Mouse (Mus musculus) embryonic stem cell, embryonic (primary cell): ENCODE measurements around the gene Ccdc92b.

ENCODE experiments used
- CTCF ChIA-PET, 4 experiments: fragments of 300-600 bp in 2 of 4; fragments of 350-600 bp in 2 of 4; sonication (Branson Sonifier 250); formaldehyde crosslinking; loops; one replicate each; lab custom pipeline; 2022; ENCODE audit warnings: inconsistent platforms in 2 of 4; lab: Charles Lee
- POLR2A ChIA-PET, 4 experiments: fragments of 300-600 bp in 2 of 4; fragments of 350-600 bp in 2 of 4; sonication (Branson Sonifier 250); formaldehyde crosslinking; loops; one replicate each; lab custom pipeline; 2022; ENCODE audit warnings: antibody characterized with exemption in 4 of 4, inconsistent platforms in 1 of 4; lab: Charles Lee

Gene Ccdc92b

DNA sequence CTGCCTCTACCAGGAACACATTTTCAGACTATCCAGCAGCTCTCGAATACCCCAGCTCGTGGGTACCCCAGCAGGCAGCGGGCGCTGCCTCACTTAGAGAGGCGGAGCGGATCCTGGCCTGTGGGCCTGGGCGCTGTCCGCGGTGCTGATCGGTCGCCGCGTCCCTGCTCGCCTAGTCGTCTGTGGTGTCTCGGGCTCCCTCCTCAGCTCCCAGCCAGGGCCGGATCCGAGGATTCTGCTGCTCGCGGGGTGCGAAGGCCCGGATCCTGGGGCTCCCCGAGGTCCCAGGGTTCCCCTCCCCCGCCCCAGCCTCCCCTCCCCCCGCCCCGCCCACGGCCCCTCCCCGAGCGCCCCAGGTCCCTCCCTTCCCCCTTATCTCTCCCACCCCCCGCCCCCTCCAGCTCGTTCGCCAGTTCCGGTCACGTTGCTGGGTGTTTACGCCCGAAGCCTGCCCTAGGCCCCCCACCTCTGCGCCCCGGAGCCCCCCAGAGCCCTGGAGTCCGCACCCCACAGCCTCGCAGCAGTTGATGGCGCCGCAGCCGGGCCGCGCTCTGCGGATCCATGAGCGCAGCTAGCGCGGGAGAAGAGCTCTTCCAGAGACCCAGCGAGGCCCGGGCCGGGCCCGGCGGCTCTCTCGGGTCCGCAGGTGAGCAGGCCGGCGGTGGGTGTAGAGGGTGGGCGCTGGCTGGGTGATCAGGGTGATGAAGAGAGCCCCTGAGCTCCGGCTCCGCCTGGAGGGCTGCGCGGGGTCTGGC, at the start of gene Ccdc92b:
Ccdc92b (plus strand) TSS at position 405 of the 755 bp plus-strand sequence.
- CTCF ChIA-PET, result interaction anchor here in 3 of 4 experiments (0.5 to 2.8 kb wide), 10 partner anchors 9 to 184 kb away, joined by 3 to 8 read pairs (median 4); no protein-coding TSS in a partner anchor
- POLR2A ChIA-PET, result interaction anchor here in 3 of 4 experiments (0.6 to 3.1 kb wide), 33 partner anchors 8 to 550 kb away, joined by 3 to 20 read pairs (median 4); partner anchors contain the start of genes Rap1gap2 (in 2 of the 3), Cluh (in 1 of the 3) and Mettl16 (in 1 of the 3)

DNA sequence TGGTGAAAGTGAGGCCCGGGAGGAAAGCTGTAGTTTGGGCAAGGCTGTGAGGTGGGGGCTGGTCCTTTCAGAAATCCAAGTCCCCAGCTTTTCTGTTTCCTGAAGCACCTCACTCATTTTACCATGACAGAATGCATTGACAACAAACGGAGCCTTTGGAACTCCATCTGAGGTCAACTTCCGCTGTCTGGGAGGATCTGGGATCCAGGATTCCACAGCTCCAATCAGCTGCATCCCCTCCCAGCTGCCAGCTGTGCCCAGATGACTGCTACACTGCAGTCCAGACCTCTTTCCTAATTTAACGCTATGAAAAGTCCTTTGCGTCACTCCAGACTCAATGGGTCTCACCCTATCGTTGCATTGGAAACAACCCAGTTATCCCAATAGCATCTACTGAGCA, 49.7 kb upstream of the Ccdc92b start:
- POLR2A ChIA-PET, result interaction anchor here in 3 of 4 experiments (0.6 to 4.5 kb wide), 6 partner anchors 16 to 1550 kb away, joined by 3 to 21 read pairs (median 4); no protein-coding TSS in a partner anchor
- CTCF ChIA-PET, result interaction anchor here in 1 of 4 experiments (2.1 kb wide), 1 partner anchor 20 kb away, joined by 6 read pairs; no protein-coding TSS in a partner anchor

DNA sequence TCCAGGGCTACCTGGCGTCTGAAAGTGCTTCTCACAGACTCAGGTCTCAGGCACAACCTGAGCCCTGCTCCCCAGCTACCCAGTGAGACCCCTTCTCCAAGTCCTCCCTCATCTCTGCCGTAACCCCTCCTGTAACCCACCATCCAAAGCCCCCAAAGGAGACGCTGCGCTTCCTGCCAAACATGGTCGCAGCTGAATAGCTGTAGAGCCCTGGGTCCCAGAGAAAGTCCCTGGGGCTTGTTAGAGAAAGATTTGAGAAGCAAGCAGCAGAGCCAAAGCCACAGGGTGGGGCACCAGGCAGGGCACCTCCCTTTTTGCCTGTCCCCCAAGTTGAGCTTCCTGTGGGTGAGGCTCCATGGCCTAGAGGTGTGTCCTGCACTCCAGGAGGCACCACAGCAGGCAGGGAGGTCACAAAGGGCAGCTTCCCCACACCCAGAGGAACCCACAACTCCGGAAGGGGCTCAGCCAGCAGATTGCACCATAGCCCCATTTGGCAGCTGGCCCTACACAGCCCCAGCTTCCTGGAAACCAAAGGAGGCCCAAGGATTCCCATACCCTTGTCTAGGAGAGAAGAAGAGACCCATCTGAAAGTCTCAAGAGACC, 46.8 kb upstream of the Ccdc92b start:
- ChIA-PET POLR2A (interaction anchor here in 2 of 4 experiments (0.6 to 4.5 kb wide), 21 partner anchors 9 to 1438 kb away, joined by 3 to 25 read pairs (median 5); partner anchors contain the start of gene Mnt (in 1 of the 2)), CTCF (interaction anchor here (0.5 to 2.1 kb wide), 10 partner anchors 8 to 1448 kb away, joined by 3 to 11 read pairs (median 4); no protein-coding TSS in a partner anchor)

DNA sequence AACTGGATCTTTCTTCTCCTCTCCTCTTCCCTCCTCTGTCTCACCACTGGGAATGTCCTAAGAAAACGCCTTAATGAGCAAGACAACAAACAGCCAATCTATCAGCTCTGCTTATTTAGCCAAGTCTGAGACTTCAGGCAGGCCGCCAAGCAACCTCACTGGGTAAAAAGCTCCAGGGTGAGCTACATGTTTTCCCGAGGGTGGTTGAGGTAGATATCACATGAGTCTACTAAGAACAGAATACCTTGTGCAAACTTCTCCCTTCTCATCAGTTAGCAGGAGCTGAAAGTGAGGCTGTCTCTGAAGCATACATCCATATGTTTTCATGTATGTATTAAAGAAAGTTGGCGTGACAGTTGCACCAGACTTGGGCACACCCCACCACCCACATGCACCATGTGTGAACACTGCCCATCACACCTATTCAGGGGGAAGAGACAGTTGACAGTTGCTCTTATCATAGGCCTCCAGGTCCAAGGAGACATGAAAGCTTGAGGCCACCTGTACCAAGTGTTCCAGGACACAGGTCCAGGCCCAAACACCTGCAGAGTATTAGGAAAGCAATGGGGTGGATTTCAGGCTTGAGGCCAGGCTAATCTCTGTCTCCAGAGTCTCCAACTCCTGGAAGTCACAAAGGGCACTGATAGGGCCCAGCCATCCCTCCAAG, 44.5 kb upstream of the Ccdc92b start:
- POLR2A ChIA-PET, result interaction anchor here in 2 of 4 experiments (0.7 to 4.5 kb wide), 11 partner anchors 9 to 235 kb away, joined by 3 to 25 read pairs (median 4); no protein-coding TSS in a partner anchor
- CTCF ChIA-PET, result interaction anchor here in 2 of 4 experiments (0.6 to 0.7 kb wide), 2 partner anchors 70 to 1578 kb away, joined by 3 to 4 read pairs; no protein-coding TSS in a partner anchor

DNA sequence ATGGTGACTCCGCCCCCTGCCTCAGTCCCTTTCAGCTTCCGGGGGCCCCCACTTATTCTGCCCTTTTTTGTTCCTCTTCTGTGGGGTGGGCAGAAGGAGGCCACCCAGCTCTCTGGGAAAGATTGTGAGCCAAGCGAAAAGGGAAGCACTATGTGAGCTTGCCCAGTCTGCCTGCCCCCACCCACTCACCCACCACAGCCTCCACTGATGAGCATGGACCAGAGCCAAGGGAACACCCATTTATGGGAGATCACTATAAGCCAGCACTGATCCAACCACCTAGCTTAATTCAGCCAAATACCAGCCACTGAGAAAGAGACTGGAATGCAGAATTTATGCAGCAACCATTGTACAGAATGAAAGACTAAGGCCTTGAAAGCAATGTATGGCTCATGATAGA, 43.5 kb upstream of the Ccdc92b start:
- POLR2A ChIA-PET, result interaction anchor here in 2 of 4 experiments (0.8 to 2.4 kb wide), 4 partner anchors 8 to 28 kb away, joined by 3 to 6 read pairs (median 4); no protein-coding TSS in a partner anchor
- CTCF ChIA-PET, result interaction anchor here in 1 of 4 experiments (1.4 kb wide), 1 partner anchor 29 kb away, joined by 4 read pairs; no protein-coding TSS in a partner anchor

DNA sequence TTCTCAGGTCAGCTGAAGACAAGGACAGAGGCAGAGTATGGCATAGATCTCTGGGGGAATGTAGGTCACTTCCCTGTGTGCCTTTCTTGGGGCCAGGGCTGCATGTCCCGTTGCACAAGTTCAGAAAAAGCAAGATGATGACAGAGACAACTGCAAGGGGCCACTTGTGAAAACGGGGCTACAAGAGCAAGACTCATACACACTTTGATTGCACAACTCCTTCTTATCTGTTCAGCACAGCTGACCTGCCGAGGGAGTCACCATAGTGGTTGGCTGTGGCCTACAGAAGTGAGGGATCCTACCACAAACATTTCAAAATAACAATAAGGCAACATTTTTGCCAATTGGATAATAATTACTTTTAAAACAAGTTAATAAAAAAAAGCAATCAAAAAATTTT, 42.3 kb upstream of the Ccdc92b start:
- CTCF ChIA-PET, result interaction anchor here in 1 of 4 experiments (0.6 kb wide), 1 partner anchor 1439 kb away, joined by 3 read pairs; no protein-coding TSS in a partner anchor
- POLR2A ChIA-PET, result interaction anchor here in 1 of 4 experiments (2.4 kb wide), 1 partner anchor 29 kb away, joined by 6 read pairs; no protein-coding TSS in a partner anchor

DNA sequence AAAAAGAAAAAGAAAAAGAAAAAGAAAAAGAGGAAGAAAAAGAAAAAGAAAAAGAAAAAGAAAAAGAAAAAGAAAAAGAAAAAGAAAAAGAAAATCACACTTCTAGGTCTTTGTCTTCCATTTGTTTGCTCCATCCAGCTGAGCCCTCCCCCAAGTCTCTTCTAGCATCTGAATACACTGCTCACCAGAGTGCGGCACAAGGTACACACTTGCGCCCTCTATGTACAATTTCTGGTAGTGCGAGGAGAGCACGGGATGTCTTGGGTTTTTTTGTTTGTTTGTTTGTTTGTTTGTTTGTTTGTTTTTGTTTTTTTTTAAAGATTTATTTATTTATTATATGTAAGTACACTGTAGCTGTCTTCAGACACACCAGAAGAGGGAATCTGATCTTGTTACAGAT, 38.1 kb upstream of the Ccdc92b start:
- CTCF ChIA-PET, result interaction anchor here (0.6 to 1.7 kb wide), 9 partner anchors 9 to 443 kb away, joined by 3 to 7 read pairs (median 3); no protein-coding TSS in a partner anchor

DNA sequence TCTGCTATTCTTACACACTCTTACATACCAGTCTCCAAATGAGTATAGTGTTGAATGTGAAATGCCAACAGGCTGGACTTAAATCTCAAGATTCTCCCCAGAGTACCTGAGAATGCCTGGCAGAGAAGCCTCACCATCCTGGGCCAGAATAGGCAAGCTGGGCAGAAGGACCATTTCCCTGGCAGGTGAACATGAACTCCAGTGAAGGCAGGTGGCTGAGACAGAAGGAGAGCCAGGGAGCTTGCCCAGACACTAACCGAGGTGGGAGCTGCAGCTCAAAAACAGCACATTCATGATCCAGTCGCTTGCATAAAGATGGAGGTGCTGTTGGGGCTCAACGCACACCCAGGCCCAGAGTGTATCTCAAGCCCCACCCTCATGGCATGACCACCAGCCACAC, 36.9 kb upstream of the Ccdc92b start:
- POLR2A ChIA-PET, result interaction anchor here in 2 of 4 experiments (0.8 to 1.7 kb wide), 5 partner anchors 9 to 57 kb away, joined by 3 to 4 read pairs (median 3); no protein-coding TSS in a partner anchor
- CTCF ChIA-PET, result interaction anchor here in 2 of 4 experiments (0.6 to 0.7 kb wide), 2 partner anchors 9 to 485 kb away, joined by 3 read pairs; no protein-coding TSS in a partner anchor

More for the DNA sequence above, 38.1 kb upstream of the Ccdc92b start:
- POLR2A ChIA-PET, result interaction anchor here in 2 of 4 experiments (0.6 to 1.7 kb wide), 6 partner anchors 9 to 209 kb away, joined by 3 to 5 read pairs (median 3); no protein-coding TSS in a partner anchor

DNA sequence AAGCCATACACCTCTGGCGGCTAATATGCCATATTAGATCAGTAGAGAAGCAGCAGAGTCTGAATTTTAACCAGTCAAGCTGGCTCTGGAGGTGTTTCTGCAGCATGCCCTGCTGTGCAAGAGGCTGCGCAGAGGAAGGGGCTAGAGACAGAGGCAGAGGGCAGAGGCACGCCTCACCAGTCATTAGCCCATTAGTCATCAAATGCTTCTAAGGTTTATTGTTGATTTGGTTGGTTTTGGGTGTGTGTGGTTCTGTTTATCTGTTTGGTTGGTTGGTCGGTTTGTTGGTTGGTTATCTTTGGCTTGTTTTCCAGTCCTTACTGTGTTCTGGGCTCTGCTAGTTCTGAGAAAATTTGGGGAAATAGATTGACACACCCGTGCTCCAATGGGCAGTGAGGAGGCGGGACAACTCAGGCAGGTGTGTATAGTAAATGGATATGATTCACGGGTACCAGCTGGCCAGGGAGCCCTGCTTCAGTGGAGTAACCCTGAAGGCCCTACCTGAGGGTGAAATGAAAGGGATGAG, 35.5 kb upstream of the Ccdc92b start:
- POLR2A ChIA-PET, result interaction anchor here in 2 of 4 experiments (0.6 to 1.3 kb wide), 3 partner anchors 8 to 142 kb away, joined by 3 to 4 read pairs (median 4); no protein-coding TSS in a partner anchor
- CTCF ChIA-PET, result no interaction called here

DNA sequence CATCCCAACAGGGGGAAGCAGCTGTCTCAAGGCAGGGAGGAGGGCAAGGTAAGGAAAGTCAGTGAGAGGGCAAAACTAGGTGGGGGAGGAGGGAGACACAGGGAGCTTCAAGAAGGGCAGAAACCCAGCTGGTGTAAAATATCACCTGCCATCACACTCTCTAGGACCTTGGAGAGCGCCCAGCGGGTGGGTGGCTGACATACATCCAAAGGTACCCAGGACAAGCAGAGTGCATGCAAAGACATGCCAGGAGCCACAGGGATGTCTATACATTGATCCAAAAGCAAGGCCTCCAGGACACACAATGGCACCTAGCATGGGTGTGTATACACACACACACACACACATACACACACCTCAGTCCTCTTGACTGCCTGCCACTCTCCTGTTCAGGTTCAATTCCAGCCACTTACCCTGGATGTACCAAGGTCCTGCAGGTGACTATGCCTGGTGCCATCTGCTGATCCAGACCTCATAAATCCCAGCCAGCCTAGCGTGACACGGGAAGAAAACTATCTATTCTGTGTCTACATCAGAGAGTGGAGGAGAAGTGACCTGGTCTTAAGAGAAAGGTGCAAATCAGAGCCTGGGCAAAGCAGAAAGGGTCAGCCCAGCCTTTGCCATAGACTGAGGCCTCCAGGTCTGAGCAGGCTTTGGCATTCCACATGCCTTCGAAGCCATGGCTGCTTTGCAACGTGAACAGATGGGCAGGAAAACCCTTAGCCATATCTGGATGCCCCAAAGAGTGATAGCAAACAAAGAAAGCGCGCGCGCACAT, 34.3 kb upstream of the Ccdc92b start:
- CTCF ChIA-PET, result interaction anchor here in 2 of 4 experiments (0.6 kb wide), 3 partner anchors 9 to 68 kb away, joined by 3 to 4 read pairs (median 3); no protein-coding TSS in a partner anchor
- POLR2A ChIA-PET, result interaction anchor here in 3 of 4 experiments (0.7 to 1.5 kb wide), 7 partner anchors 10 to 61 kb away, joined by 3 to 5 read pairs (median 3); no protein-coding TSS in a partner anchor

DNA sequence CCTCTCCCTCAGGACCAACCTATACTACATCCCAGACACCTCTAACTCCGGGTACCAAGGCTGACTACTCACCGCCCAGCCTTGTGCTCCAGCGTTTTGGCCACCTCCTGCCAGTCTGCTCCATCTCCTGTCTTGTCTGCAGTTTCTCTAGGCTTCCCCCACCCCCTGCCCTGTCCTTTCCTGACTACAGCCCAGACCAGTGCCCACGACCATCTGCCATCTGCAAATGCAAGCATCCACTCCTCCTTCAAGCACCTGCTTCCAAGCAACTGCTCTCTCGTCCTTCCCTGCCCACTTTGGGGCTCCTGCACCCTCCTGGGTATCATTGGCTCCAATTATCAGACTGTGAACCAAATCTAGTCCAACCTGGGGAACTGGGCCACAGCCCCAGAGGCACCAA, 33.0 kb upstream of the Ccdc92b start:
- CTCF ChIA-PET, result interaction anchor here in 1 of 4 experiments (1.4 kb wide), 1 partner anchor 11 kb away, joined by 3 read pairs; no protein-coding TSS in a partner anchor

DNA sequence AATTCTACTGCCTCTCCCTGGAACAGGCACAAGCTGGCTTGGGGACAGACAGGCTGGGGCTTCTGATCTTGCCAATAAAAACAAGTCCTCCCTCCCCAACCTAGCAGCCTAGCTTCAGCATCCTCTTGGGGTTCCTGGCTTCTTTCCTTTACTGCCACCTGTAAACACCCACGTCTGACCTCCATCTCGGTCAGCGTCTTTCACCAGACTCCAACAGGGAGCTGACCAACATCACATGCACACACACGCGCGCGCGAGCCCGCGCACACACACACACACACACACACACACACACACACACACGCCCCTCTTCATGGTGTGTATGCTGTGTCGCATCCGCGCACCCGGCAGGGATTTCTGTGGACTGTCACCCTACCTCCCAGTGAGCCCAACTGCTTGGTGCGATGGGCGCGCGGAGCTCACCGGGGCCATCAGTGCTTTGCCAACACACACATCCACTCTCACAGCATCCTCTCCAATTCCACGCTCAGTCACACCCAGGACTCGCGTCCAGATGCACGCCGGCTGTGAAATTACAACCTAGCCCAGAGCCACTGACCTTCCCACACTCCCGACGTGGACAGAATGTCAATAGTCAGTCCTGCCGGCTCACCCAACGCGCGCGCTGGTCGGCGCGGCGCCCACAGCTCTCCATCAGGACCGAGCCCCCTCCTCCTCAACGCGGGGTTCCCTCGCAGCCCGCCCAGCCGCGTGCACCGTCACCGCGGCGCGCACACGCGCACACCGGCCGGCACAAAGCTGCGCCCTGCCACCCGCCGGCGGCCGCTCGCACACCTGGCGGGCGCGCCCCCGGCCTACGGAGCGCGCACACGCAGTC, 29.8 kb upstream of the Ccdc92b start:
- ChIA-PET CTCF (interaction anchor here (0.5 to 2.1 kb wide), 15 partner anchors 8 to 702 kb away, joined by 3 to 7 read pairs (median 3); no protein-coding TSS in a partner anchor), POLR2A (interaction anchor here (0.6 to 4.5 kb wide), 31 partner anchors 8 to 361 kb away, joined by 3 to 28 read pairs (median 4); partner anchors contain the start of genes Pafah1b1 (in 2 of the 4), Rap1gap2 (in 2 of the 4), Ccdc92b (in 1 of the 4) and Cluh (in 1 of the 4))

More for the DNA sequence above, 33.0 kb upstream of the Ccdc92b start:
- POLR2A ChIA-PET, result interaction anchor here in 1 of 4 experiments (1.0 kb wide), 1 partner anchor 42 kb away, joined by 3 read pairs; no protein-coding TSS in a partner anchor

DNA sequence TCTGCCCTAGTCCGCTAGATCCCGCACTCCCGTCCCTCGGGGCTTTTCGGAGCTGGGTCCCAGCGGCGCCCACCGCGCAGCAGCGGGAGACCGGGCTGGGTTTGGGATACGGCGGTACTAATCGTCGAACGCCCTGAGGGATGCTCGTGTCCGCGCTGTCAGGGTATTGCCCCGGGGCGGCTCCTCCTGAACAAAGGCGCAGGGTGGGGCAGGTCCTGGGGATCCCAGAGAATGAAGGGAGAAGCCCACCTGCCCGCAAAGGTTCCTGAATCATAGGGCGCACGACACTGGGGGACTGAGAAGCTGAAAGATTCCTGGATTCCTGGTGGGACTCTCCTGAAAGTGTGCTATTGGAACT, 29.2 kb upstream of the Ccdc92b start:
- ChIA-PET POLR2A (interaction anchor here (0.6 to 4.5 kb wide), 29 partner anchors 8 to 248 kb away, joined by 3 to 28 read pairs (median 4); partner anchors contain the start of genes Rap1gap2 (in 2 of the 4), Ccdc92b (in 1 of the 4), Cluh (in 1 of the 4) and Mettl16 (in 1 of the 4)), CTCF (interaction anchor here (0.5 to 2.1 kb wide), 11 partner anchors 9 to 1249 kb away, joined by 3 to 7 read pairs (median 4); no protein-coding TSS in a partner anchor)

DNA sequence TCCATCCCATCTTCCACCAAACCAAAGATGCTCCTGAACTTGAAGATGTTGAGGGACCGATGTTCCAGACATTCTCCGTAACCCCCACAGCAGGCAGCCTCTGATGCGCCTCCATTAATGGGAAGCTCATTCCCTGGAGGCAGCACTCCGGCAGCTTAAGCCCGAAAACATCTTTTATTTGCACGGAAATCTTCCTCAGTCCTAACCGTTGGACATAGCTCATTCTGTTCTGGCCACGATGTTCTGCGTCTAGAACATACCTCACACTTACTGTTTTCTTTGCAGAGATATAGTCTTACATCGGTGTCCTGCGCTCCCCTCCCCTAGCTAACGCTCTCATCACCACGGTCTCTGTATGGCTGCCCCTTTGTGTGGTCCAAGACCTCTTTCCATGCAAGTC, 28.7 kb upstream of the Ccdc92b start:
- POLR2A ChIA-PET, result interaction anchor here in 3 of 4 experiments (0.6 to 4.5 kb wide), 20 partner anchors 8 to 248 kb away, joined by 3 to 28 read pairs (median 4); partner anchors contain the start of genes Cluh (in 1 of the 3) and Mettl16 (in 1 of the 3)
- CTCF ChIA-PET, result interaction anchor here in 3 of 4 experiments (0.5 to 2.1 kb wide), 8 partner anchors 9 to 1249 kb away, joined by 3 to 7 read pairs (median 4); no protein-coding TSS in a partner anchor
